Mouse (Mus musculus) hematopoietic stem cell, adult 5-6 weeks (primary cell): ENCODE data around the gene Ppp1r12b. TPM values are rescaled to one million over a fixed set of nuclear protein-coding genes. Genes with fewer than 3 reads are reported as not detected.

Experiments used
- ATAC-seq, 2 experiments: fragments of 125-278 bp in 1 of 2; replicated peaks in 1 of 2; 2 replicates each; pipeline ENCODE4 v1.8.0; 2016 to 2017; ENCODE audit warnings: inconsistent platforms in 2 of 2, mild to moderate bottlenecking in 2 of 2, moderate number of reproducible peaks in 2 of 2, low read depth in 1 of 2, moderate TSS enrichment in 1 of 2; ENCODE audit not compliant: low FRiP score in 2 of 2, poor library complexity in 2 of 2, severe bottlenecking in 2 of 2, insufficient read depth in 1 of 2, low TSS enrichment in 1 of 2
- total RNA-seq: library from RNA; stranded (forward); fragments of 172-1452, 232-1000 nt; gene quantifications from 2 replicates; pipeline ENCODE4 v1.2.3, GENCODE M21; 2017

Gene Ppp1r12b
- total RNA-seq, 1 experiment from 2014 or later, result 9.3 TPM

DNA sequence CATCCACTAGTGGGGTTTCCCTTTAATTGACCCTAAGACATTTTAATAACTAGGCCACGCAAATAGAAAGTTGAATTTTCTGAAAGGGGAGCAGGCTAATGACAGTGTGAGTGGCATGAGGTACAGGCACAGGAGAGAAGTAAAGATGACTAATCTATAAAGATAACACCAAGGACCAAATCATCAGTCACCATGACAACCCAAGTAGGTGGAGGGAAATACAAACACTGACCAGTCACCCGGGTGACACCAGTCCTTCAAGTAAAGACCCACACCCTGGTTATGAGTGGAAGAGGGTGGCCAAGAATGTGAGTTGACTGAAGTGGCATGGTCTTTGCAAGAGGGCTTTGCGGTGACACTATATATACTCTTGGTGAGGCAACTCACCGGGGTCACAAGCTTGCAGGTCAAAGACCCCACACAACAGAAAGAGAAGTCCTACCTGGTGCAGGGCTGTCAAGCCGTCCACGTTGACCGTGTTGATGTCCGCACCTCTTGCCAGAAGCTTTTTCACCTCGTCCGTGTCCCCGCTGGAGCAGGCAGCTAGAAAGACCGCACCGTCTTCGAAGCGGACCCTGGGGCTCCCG, 599 bp downstream of the Ppp1r12b start:
- ATAC-seq, result no peak

DNA sequence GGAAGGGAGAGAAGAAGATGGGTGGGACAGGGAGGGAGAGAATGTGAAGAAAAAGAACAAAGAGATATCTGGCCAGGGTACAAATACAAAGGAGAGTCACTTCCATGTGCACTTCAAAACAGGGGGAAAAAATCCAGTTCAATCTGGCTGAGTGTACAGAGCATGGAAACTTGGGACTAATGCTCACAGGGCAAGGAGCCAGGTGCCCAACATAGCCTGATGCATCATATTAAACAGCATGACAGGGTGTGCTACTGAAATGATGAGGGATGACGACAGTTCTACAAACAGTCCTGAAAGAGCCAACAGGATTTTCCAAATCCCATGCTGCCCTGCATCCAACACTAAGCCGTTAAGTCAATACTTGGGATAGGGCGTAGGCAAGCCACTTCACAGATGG, 5.8 kb downstream of the Ppp1r12b start:
- no peak for ATAC-seq

DNA sequence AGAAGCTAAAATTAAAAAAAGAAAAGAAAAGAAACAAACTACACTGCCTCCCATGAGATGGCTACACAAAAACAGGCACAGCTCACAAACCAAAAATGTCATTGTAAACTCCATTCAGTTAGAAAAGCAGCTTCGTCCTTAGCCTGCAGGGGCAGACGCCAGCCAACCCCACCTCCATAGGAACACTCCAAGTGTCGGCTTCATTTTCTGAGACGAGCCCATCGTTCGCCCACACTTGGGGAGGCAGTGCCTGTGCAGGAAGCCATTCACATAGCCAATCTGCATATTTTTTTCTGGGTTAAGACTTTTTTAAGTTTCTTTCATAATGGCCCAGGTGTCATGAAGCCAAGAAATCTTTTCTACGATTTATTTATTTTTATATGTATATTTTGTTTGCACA, 8.2 kb downstream of the Ppp1r12b start:
- ATAC-seq, result no peak

DNA sequence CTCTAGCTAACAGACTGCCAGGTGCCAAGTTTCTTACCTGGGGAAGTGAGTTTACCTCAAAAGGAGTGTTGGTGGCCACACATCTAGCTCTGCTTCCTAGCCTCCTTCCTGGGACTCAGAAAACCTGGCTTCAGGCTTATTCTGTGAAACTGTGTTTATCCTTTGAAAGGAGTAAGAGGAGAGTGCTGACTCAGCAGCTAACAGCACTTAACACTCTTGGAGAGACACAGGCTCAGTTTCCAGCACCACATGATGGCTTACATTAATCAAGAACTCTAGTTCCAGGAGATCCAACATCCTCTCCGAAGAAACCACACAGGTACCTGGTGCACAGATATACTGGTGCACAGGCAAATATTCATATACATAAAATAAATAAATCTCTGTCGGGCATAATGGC, 12.8 kb downstream of the Ppp1r12b start:
- no peak for ATAC-seq

DNA sequence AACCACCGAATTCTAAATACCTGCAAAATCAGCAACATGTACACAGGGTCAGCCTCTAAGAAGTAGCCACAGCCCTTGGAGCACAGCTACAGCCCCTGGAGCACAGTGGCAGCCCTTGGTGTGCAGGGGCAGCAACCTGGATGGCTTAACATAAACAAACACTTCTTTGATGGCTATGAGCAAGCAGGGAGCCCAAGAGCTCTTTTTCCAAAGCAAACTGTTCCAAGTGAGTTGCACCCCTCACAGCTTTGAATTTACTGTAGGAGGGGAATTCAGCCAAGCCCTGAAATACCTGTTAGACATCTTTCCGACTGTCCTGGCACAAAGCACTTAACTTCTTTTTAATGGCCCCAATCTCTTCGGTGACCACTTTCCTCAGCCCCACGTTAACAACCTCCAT, 14.9 kb downstream of the Ppp1r12b start:
- no peak for ATAC-seq

DNA sequence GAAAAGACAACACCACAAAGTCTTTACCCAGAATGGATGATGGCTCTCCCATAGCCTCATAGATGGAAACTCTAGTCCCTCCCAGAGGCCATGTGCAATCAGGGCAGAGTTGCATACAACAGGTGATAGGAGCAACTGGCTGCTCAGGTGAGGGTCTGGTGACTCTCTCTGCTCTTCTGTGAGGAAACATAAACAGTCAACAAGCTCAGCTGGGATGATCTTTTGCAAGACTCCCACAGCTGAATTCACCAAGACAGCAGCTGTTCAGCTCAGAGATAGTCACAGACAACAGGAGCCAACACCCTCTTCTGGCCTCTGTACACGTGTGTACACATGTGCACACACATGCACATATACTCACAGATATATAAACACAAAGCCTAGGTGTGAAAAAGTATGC, 17.5 kb downstream of the Ppp1r12b start:
- no peak for ATAC-seq

DNA sequence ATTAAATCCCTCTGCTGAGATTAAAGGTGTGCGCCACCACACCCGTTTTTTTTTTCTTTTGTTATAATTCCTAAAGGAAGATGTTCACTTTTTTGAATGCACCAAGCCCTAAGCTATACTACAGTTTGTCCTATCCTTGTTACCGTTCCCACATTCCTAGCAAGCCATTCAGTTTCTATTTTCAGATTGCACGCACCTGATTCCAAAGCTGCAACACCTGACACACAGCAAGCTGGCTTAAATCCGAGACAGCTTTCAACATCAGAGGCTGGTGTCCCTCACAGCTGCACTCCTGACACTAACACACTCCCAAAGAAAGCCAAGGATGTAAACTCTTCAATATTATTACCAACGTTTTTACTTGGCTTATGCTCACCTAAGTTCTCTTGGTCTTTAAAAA, 19.4 kb downstream of the Ppp1r12b start:
- ATAC-seq, result no peak

DNA sequence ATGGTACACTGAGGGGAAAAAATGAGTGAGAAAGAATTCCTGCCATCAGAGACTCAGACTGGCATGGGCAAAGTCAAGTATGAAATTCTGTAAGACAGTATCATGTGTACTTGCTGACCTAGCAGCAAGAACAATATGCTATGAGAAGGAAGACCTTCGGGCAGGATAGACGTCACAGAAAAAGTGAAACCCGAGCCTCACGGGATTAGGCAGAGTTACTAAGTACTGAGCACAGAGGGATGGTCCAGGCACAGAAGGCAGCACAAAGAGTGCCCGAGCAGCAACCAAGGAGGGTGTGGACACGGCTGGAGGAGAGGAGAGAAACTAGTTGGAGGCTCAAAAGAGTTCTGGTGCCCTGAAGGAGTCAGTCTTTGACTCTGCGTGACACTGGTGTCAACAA, 23.3 kb downstream of the Ppp1r12b start:
- no peak for ATAC-seq

DNA sequence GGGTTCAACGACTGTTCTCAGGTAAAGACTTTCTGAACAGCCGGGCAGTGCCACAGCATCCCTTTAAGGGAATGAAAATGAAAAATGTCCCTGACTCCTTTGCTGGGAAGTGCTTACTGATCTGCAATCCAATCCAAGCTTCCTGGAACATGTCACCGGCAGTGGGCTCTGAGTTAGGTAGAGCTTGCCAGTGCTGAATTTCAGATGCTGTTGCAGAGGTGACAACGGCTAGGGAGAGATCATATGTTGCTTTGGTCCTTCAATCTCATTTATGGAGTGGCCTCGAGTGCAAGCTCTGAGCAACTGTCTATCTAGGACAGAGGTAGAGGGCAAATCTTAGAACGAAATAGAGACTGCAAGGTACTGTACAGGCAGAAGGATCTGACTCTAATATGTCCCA, 36.7 kb downstream of the Ppp1r12b start:
- no peak for ATAC-seq

DNA sequence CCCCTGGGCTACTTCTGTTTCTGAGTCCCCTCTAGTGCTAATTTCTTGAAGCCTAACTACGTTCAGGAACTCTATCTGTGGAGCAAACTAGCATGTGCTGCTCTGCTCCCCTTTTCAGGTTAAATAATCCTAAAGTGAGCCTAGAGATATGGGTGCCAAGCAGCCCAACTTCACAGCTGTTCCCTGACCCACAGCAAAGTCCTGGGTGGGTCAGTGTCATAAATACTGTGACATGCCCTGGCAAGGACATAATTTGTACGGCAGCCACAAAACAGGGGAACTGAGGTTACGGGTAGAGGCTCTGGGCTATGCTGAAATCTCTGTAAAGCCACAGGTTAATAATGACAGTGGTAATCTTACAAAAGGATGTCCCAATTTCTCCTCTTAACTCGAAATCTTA, 40.3 kb downstream of the Ppp1r12b start:
- ATAC-seq, result no peak

DNA sequence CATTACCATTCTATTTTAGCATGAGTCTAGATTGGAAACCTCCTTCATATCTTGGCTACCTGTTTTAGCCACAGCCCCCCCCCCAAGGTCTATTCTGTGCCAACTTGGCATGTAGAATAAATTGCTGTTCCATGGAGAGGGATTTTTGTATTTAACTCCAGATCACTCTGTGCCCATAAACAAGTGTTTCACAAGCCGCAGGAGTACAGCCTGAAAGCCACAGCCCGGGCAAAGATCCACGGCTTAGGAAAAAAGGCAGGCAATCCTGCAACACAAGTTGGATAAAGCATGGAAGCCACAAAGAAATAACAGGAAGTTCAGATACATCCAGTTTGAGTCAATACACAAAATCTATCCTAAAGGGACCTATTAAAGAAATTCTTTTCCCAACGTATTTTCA, 42.2 kb downstream of the Ppp1r12b start:
- ATAC-seq, result no peak

DNA sequence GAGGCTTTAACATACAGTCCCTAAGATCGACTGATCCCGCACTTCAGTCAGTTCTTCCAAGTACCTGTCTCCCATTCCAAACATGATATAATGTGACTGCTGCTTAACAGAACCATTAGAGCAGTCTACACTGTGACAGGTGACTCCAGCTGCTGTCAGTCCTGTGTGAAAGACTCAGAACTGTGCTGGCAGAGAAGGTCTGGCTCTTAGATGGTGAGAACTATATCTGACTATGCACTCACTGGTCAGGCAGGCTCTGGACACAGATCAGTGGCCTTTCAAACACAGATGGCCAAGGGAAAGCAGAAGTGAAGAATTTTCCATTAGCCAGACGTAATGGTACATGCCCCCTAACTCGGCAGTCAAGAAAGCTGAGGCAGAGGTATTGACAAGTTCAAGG, 43.9 kb downstream of the Ppp1r12b start:
- no peak for ATAC-seq

DNA sequence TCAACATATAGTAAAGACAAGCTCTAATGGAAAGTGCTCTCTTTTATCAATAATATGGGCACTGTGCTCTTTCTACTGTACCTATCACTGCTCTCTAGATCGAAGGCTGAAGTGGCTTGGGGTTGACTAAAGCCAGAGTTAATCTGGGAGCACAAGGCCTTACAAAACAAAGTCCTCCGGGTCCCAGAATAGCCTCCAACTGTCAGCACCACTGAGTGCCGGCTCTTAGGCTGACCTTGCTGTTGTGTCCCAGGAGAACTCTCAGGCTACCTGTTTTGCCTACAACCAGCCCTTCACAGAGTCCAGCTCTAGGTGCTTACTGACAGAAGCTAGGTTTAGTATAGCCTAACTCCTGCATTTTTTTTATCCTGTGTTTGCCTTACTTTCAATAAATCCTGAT, 45.7 kb downstream of the Ppp1r12b start:
- no peak for ATAC-seq

DNA sequence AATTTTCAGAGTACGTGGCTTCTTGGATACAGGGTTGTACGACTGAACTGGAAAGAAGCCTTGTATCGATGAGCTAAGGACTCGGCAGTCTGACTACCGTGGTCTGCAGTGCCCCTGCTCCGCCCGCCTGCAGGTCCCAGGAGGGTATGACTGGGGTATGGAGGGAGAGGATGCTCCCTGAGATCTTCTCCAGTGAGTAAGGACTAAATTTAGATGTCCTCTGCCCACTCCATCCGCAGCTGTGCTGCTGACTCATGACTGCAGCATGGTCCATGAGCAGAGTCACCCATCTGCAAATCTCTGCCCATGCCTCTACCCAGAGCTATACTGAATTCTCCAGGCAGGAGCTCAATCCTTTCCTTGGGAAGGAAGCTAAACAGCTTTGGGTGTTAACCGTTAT, 46.3 kb downstream of the Ppp1r12b start:
- no peak for ATAC-seq

DNA sequence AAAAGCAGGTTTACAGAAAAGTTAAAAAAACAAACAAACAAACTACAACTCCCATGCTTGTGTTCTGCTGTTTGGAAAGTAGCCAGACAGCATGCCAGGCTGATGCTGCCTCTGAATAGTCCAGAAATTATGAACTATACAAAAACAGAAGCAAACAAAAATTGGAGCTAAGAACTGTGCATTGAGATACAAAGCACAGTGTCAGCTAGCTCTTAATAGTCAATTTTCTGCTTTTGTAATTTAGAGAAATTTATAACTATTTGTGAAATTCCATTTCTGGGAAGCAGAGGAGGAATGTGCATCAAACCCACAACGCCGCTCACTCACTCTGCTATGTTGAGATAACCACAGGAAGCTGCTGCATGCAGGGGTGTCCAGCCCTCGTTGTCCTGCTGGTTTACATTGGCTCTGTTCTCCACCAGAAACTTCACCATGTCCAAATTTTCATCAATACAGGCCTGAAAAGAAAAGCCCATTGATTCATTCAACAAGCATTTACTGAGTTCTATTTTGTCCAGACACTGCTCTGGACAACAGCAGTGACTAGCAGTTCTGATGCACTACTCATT, 53.6 kb downstream of the Ppp1r12b start:
- no peak for ATAC-seq

DNA sequence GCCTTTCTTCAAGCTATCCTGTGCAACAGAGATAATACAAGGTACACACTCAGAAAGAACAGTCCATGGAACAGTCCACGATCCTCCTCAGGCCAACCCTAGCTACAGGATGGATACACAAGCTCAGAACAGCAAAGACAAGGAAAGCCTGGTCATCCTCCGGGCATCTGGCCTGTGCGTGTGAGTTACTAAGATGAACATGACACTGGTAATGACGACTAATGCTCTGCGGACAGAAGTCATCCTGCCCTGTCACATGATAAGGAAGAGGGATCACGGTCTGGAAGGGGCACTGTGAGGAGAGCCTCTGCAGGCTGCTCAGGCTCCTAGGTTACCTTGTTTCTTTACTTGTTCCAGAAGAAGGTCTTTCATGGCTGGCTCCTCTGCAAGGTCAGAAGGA, 59.7 kb downstream of the Ppp1r12b start:
- no peak for ATAC-seq

DNA sequence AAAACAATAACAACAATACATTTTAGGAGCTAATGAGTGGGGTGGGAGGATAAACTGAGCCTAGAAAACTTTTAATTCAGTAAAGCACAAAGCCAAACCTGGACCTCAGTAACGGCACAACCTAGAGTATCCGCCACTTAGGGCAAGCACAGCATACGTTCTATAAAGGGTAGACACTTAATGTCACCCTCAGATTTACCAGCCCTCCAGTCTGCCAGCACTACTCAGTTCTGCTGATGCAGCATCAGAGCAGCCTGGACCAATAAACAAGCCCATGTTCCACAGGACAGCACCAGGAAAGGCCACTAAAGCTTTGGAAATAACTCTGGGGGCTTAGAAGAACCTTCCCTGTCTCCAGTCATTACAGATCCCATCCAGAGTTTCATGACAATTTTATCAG, 60.9 kb downstream of the Ppp1r12b start:
- ATAC-seq, result no peak

DNA sequence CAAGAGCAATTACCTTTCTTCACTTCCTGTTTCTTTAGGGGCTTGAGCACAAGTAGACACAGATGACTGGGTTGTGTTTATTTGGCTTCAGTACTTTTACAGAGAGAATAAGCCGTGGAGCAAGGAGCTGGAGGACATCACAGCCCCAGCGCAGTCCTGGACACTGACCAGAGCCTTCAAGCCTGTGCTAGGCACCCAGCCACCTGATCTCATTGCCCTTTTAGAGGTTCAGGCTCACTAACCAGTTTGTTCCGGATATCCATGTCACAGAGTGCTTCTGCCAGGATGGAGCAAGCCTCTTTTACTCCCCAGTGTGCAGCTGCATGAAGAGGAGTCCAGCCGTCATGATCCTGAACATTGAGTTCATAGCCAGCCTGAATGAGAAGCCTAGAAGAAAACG, 63.8 kb downstream of the Ppp1r12b start:
- no peak for ATAC-seq

DNA sequence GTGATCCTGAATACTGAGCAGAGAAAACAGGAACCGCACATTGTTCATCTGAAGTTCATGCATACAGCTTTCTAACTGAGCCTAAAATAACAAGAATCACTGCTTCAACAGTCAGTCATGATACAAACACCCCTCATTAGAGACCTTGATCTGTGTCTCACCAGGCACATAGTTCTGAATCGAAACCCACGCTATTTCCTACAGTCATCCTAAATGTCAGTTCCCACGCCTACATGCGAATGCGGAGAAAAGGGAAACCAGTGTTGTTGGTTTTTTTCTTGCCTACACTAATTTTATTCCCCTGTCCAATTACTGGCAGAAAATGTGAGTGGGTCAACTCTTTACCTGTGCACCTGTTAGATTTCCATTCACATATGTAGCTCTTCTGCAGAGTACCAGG, 66.1 kb downstream of the Ppp1r12b start:
- no peak for ATAC-seq

DNA sequence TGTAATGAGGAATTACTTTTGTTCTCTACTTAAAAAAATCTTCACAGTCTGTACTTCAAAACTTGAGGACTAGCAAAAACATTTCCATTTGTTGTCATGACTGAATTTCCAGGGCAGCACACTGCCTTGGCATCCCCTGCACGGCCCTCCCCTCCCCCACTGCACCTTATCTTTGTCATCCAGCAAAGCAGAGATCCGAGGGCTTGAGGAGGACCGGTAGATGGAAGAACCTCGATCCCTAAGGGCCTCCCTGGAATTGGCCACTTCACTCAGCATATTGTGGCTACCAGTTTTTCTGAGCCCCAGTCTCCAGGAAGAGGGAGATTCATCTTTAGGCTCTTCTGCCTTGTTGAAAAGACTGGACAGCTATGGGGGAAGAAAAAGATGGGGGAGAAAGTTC, 79.9 kb downstream of the Ppp1r12b start:
- no peak for ATAC-seq
